Mouse (Mus musculus): ENCODE results near the gene Il9. TPM values are rescaled to one million over a fixed set of nuclear protein-coding genes. Genes with fewer than 3 reads are reported as not detected.

Gene Il9
- total and polyA plus RNA-seq, 2 experiments = not detected

DNA sequence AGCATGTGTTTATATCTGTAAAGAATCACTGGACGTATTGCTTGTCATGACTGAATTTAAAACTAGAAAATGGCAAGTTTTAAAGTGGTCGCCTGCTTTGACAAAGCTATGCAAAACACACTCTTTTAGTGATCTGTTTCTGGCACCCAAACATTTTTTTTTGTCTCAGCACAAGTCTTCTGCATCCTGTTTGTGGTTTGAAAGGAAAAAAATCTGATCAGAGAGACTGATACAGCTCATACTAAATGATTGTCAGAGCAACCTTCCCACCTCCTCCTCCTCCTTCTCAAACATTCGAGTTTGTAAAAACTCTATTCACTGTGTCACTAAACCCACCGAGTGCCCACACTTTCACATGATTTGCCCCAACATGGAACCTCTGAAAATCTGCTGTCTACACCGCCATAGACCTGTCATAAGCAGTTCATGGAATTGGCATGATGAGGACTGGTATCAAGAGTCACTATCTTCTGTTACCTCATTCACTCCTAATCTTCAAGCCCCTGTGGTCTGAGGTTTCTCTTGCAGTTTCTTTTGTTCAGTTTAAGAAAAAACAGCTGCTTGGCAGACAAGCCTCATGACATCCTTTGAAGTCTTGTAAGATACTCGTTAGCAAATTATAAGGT, 24.9 kb upstream of the Il9 start:
- TF ChIP-seq POLR2A (IDR thresholded peaks at IDR 0.05; ENCODE audit: extremely low read depth, insufficient read depth, low read length) (no peak), CTCF (IDR thresholded peaks at IDR 0.05; ENCODE audit: low read depth, low read length) (no peak)
- 80% methylated on average over 6 of the region's 6 CpGs for WGBS
- Histone ChIP-seq H3K36me3 (ENCODE audit: control insufficient read depth, insufficient read depth, low read length) (no peaks in the 10 kb centered on the region), H3K4me1 (ENCODE audit: control insufficient read depth, insufficient read depth, low read length) (no peaks in the 10 kb centered on the region), H3K27ac (replicated peaks; ENCODE audit: insufficient read depth, low read depth, low read length) (no peak overlapping the region), H3K4me3 (ENCODE audit: insufficient read depth, low read depth, low read length) (no peak overlapping the region), H3K9ac (ENCODE audit: low read depth, low read length) (no peak overlapping the region), H3K27me3 (ENCODE audit: control insufficient read depth, insufficient read depth, low read length) (no peaks in the 10 kb centered on the region), H3K79me2 (ENCODE audit: control insufficient read depth, insufficient read depth, low read length) (no peaks in the 10 kb centered on the region)
- DNase-seq (ENCODE audit: extremely low read depth, low read depth, low spot score) = no peak

DNA sequence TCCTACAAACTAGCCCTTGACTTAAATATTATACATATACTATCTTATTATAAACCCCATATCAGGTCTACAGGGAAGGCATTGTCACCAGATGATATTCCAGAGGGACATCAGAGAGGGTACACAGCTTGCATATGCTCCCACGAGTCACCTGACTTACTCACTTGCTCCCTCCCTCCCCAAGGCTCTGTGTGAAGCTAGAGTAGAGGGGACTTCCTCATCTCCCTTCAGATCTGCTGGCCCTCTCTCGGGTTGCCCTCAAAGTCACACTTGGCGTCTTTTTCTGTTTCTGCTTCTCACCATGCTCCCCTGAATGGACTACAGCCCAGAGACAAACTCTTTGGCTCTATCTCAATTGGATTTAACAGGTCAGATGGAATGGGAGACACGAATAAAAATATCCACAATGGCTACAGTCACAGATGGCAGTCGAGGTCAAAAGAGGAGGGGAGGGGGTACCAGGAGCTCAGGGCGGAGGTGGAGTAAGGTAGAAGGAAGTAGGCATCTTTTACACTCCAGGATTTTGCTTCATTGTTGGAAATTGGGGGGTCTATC, 19.9 kb upstream of the Il9 start:
- no peak for DNase-seq (ENCODE audit: extremely low read depth, low read depth, low spot score)
- Histone ChIP-seq H3K27ac (replicated peaks; ENCODE audit: insufficient read depth, low read depth, low read length) (no peak overlapping the region), H3K9ac (ENCODE audit: low read depth, low read length) (no peak overlapping the region), H3K4me1 (ENCODE audit: control insufficient read depth, insufficient read depth, low read length) (no peaks in the 10 kb centered on the region), H3K79me2 (ENCODE audit: control insufficient read depth, insufficient read depth, low read length) (no peaks in the 10 kb centered on the region), H3K36me3 (ENCODE audit: control insufficient read depth, insufficient read depth, low read length) (no peaks in the 10 kb centered on the region), H3K27me3 (ENCODE audit: control insufficient read depth, insufficient read depth, low read length) (no peaks in the 10 kb centered on the region), H3K4me3 (ENCODE audit: insufficient read depth, low read depth, low read length) (no peak overlapping the region)
- WGBS = 68% methylated on average over 6 of the region's 6 CpGs
- no peak for TF ChIP-seq CTCF (IDR thresholded peaks at IDR 0.05; ENCODE audit: low read depth, low read length)
- TF ChIP-seq POLR2A (IDR thresholded peaks at IDR 0.05; ENCODE audit: extremely low read depth, insufficient read depth, low read length) = no peak

DNA sequence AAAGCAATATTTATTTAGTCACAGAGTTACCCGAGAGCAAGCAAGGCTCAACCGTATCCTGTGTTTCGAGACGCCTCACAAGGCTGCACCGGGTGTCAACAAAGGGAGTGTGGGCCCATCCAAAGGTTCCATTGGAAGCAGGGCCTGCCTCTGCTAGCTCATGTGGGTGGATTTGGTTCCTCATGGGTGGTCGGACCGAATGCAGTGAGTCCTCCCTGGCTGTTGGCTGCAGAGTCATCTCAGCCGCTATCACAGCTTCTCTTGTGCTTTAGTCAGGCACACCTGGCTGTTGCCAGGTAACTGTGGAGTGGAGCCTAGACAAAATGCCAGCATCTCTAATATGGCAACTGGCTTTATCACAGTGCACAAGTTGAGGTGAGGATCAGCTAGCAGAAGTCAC, 18.6 kb upstream of the Il9 start:
- Histone ChIP-seq H3K27ac (replicated peaks; ENCODE audit: insufficient read depth, low read depth, low read length) (no peak overlapping the region), H3K27me3 (ENCODE audit: control insufficient read depth, insufficient read depth, low read length) (no peaks in the 10 kb centered on the region), H3K4me3 (ENCODE audit: insufficient read depth, low read depth, low read length) (no peak overlapping the region), H3K79me2 (ENCODE audit: control insufficient read depth, insufficient read depth, low read length) (no peaks in the 10 kb centered on the region), H3K36me3 (ENCODE audit: control insufficient read depth, insufficient read depth, low read length) (no peaks in the 10 kb centered on the region), H3K4me1 (ENCODE audit: control insufficient read depth, insufficient read depth, low read length) (no peaks in the 10 kb centered on the region), H3K9ac (ENCODE audit: low read depth, low read length) (no peak overlapping the region)
- TF ChIP-seq CTCF (IDR thresholded peaks at IDR 0.05; ENCODE audit: low read depth, low read length) (no peak), POLR2A (IDR thresholded peaks at IDR 0.05; ENCODE audit: extremely low read depth, insufficient read depth, low read length) (no peak)
- 82% methylated on average over 8 of the region's 8 CpGs for WGBS
- DNase-seq (ENCODE audit: extremely low read depth, low read depth, low spot score) = no peak

DNA sequence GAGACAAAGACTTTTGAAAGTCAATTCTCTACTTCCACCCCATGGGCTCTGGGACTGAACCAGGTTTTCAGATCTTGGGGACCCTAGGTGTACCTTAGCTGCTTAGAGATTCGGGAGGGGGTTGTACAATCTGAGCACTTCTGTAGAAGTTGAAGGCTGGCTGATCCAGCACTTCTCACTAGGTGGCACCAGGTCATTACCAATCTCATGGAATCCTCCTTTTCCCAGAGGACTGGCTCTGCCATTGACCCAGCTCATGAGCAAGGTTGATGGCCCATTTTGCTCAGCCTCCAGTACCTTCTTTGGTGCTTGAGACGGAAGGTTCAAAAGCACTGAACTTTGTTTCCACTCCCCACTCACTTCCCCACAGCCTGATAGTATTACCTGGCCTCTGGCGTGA, 18.1 kb upstream of the Il9 start:
- 60% methylated on average over 3 of the region's 3 CpGs for WGBS
- TF ChIP-seq CTCF (IDR thresholded peaks at IDR 0.05; ENCODE audit: low read depth, low read length) (no peak), POLR2A (IDR thresholded peaks at IDR 0.05; ENCODE audit: extremely low read depth, insufficient read depth, low read length) (no peak)
- no peak overlapping the region for H3K27ac ChIP-seq (replicated peaks; ENCODE audit: insufficient read depth, low read depth, low read length)
- H3K4me1 ChIP-seq (ENCODE audit: control insufficient read depth, insufficient read depth, low read length) = no peaks in the 10 kb centered on the region
- no peak overlapping the region for H3K9ac ChIP-seq (ENCODE audit: low read depth, low read length)
- no peaks in the 10 kb centered on the region for H3K27me3 ChIP-seq (ENCODE audit: control insufficient read depth, insufficient read depth, low read length)
- H3K4me3 ChIP-seq (ENCODE audit: insufficient read depth, low read depth, low read length) = no peak overlapping the region
- DNase-seq (ENCODE audit: extremely low read depth, low read depth, low spot score) = no peak
- no peaks in the 10 kb centered on the region for H3K79me2 ChIP-seq (ENCODE audit: control insufficient read depth, insufficient read depth, low read length)
- H3K36me3 ChIP-seq (ENCODE audit: control insufficient read depth, insufficient read depth, low read length) = no peaks in the 10 kb centered on the region

DNA sequence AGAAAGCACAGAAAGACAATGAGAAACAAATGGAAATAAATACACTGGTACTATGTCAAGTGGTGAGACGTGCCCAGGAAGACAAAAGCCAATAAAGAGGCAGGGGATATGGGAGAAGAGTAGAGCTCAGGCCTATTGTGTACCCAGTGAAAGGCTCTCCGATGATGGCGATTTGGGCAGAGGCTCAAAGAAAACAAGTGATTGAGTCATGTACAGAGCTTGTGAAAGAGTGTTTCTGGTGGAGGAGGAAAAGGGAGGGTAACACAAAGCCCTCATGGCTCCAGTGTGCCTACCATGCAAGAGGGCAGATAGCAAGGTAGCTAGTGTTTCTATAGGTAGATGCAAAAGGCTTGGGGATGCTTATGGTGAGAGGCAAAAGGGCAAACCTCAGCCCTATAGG, 12.4 kb upstream of the Il9 start:
- WGBS = 20% methylated on average over 3 of the region's 3 CpGs
- no peaks in the 10 kb centered on the region for H3K36me3 ChIP-seq (ENCODE audit: control insufficient read depth, insufficient read depth, low read length)
- no peaks in the 10 kb centered on the region for H3K27me3 ChIP-seq (ENCODE audit: control insufficient read depth, insufficient read depth, low read length)
- H3K4me1 ChIP-seq (ENCODE audit: control insufficient read depth, insufficient read depth, low read length) = no peaks in the 10 kb centered on the region
- no peaks in the 10 kb centered on the region for H3K79me2 ChIP-seq (ENCODE audit: control insufficient read depth, insufficient read depth, low read length)
- peak; percentile 15 for DNase-seq (ENCODE audit: extremely low read depth, low read depth, low spot score)
- no peak for TF ChIP-seq CTCF (IDR thresholded peaks at IDR 0.05; ENCODE audit: low read depth, low read length)
- TF ChIP-seq POLR2A (IDR thresholded peaks at IDR 0.05; ENCODE audit: extremely low read depth, insufficient read depth, low read length) = no peak
- no peak overlapping the region for H3K9ac ChIP-seq (ENCODE audit: low read depth, low read length)
- H3K27ac ChIP-seq (replicated peaks; ENCODE audit: insufficient read depth, low read depth, low read length) = no peak overlapping the region
- no peak overlapping the region for H3K4me3 ChIP-seq (ENCODE audit: insufficient read depth, low read depth, low read length)

DNA sequence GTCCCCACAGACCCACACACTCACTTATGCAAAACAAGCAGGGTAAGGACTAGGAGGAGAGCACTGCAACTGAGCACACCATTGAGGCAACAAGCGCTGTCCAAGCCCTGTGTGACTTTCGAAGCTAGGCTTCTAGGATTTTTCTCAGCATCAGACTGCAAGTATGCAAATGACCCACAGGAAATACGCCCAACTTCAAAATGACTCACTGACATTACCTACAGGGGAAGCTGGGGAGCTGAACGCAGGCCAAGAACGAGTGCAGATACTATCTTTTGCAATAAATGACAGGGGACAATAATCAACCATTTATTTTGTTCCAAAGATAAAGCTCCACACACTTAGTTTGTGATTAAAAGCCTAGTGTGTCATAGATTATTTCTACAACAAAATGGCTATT, 6.0 kb upstream of the Il9 start:
- H3K36me3 ChIP-seq (ENCODE audit: control insufficient read depth, insufficient read depth, low read length) = no peaks in the 10 kb centered on the region
- H3K4me3 ChIP-seq (ENCODE audit: insufficient read depth, low read depth, low read length) = no peak overlapping the region
- no peak overlapping the region for H3K9ac ChIP-seq (ENCODE audit: low read depth, low read length)
- DNase-seq (ENCODE audit: extremely low read depth, low read depth, low spot score) = no peak
- WGBS = 65% methylated on average over 5 of the region's 5 CpGs
- H3K79me2 ChIP-seq (ENCODE audit: control insufficient read depth, insufficient read depth, low read length) = no peaks in the 10 kb centered on the region
- H3K27ac ChIP-seq (replicated peaks; ENCODE audit: insufficient read depth, low read depth, low read length) = no peak overlapping the region
- H3K4me1 ChIP-seq (ENCODE audit: control insufficient read depth, insufficient read depth, low read length) = no peaks in the 10 kb centered on the region
- no peak for TF ChIP-seq POLR2A (IDR thresholded peaks at IDR 0.05; ENCODE audit: extremely low read depth, insufficient read depth, low read length)
- no peaks in the 10 kb centered on the region for H3K27me3 ChIP-seq (ENCODE audit: control insufficient read depth, insufficient read depth, low read length)

All from liver, adult 2 months (tissue).